Mouse (Mus musculus): ENCODE measurements around the gene Grm4. TPM values are rescaled to one million over a fixed set of nuclear protein-coding genes. Genes with fewer than 3 reads are reported as not detected.

Gene Grm4
- polyA plus RNA-seq, 2 experiments = 0.01 TPM; not detected in 1

GRCm38 (mm10) chr17:27408531-27408930 lies 112.7 kb downstream of the Grm4 start:
- TF ChIP-seq CTCF (IDR thresholded peaks at IDR 0.05; ENCODE audit: low read depth) (no peak), EP300 (IDR thresholded peaks at IDR 0.05; ENCODE audit: low read depth) (no peak)

GRCm38 (mm10) chr17:27406956-27407355 lies 114.2 kb downstream of the Grm4 start:
- TF ChIP-seq CTCF (IDR thresholded peaks at IDR 0.05; ENCODE audit: low read depth) (no peak), EP300 (IDR thresholded peaks at IDR 0.05; ENCODE audit: low read depth) (no peak)
- H3K9ac ChIP-seq (replicated peaks) = no peak overlapping the region
- no peak overlapping the region for H3K27ac ChIP-seq
- no peaks in the 10 kb centered on the region for H3K36me3 ChIP-seq (replicated peaks; ENCODE audit: control insufficient read depth, insufficient read depth, low read depth)
- ATAC-seq (ENCODE audit: insufficient read depth) (no peak), DNase-seq (ENCODE audit: low read depth in 3 of 3, low spot score in 3 of 3) (no peak)
- H3K27me3 ChIP-seq (ENCODE audit: control insufficient read depth, insufficient read depth, low read length) = no peaks in the 10 kb centered on the region
- WGBS (ENCODE audit: insufficient replicate concordance) = 77% methylated on average over 4 of the region's 4 CpGs
- H3K9me3 ChIP-seq (ENCODE audit: control insufficient read depth, low read length) = no peaks in the 10 kb centered on the region
- no peaks in the 10 kb centered on the region for H3K4me1 ChIP-seq (replicated peaks; ENCODE audit: control insufficient read depth in 2 of 2, insufficient read depth in 2 of 2, low read length in 1 of 2)
- no peak overlapping the region for H3K4me3 ChIP-seq (ENCODE audit: insufficient read depth in 1 of 2, low read depth in 2 of 2, low read length in 2 of 2)
- H3K4me2 ChIP-seq (ENCODE audit: low read depth) = no peak overlapping the region

More at GRCm38 (mm10) chr17:27408531-27408930, 112.7 kb downstream of the Grm4 start:
- Histone ChIP-seq H3K36me3 (replicated peaks; ENCODE audit: control insufficient read depth, insufficient read depth, low read depth) (no peaks in the 10 kb centered on the region), H3K4me2 (ENCODE audit: low read depth) (no peak overlapping the region), H3K27me3 (ENCODE audit: control insufficient read depth, insufficient read depth, low read length) (no peaks in the 10 kb centered on the region), H3K9me3 (ENCODE audit: control insufficient read depth, low read length) (no peaks in the 10 kb centered on the region), H3K27ac (no peak overlapping the region), H3K9ac (replicated peaks) (no peak overlapping the region), H3K4me3 (ENCODE audit: insufficient read depth in 1 of 2, low read depth in 2 of 2, low read length in 2 of 2) (no peak overlapping the region), H3K4me1 (replicated peaks; ENCODE audit: control insufficient read depth in 2 of 2, insufficient read depth in 2 of 2, low read length in 1 of 2) (no peaks in the 10 kb centered on the region)
- ATAC-seq (ENCODE audit: insufficient read depth) (no peak), DNase-seq (ENCODE audit: low read depth in 3 of 3, low spot score in 3 of 3) (no peak)
- 34% methylated on average over 5 of the region's 5 CpGs for WGBS (ENCODE audit: insufficient replicate concordance)

- H3K9ac ChIP-seq (replicated peaks) = no peak overlapping the region
- no peaks in the 10 kb centered on the region for H3K36me3 ChIP-seq (replicated peaks; ENCODE audit: control insufficient read depth, insufficient read depth, low read depth)
- H3K27ac ChIP-seq = no peak overlapping the region
- TF ChIP-seq EP300 (IDR thresholded peaks at IDR 0.05; ENCODE audit: low read depth) (no peak), CTCF (IDR thresholded peaks at IDR 0.05; ENCODE audit: low read depth) (no peak)
- H3K4me1 ChIP-seq (replicated peaks; ENCODE audit: control insufficient read depth in 2 of 2, insufficient read depth in 2 of 2, low read length in 1 of 2) = no peaks in the 10 kb centered on the region
- H3K4me2 ChIP-seq (ENCODE audit: low read depth) = no peak overlapping the region
- ATAC-seq (ENCODE audit: insufficient read depth) (no peak), DNase-seq (ENCODE audit: low read depth in 3 of 3, low spot score in 3 of 3) (no peak)
- no peaks in the 10 kb centered on the region for H3K9me3 ChIP-seq (ENCODE audit: control insufficient read depth, low read length)
- WGBS (ENCODE audit: insufficient replicate concordance) = 46% methylated on average over 19 of the region's 19 CpGs
- H3K27me3 ChIP-seq (ENCODE audit: control insufficient read depth, insufficient read depth, low read length) = no peaks in the 10 kb centered on the region
- H3K4me3 ChIP-seq (ENCODE audit: insufficient read depth in 1 of 2, low read depth in 2 of 2, low read length in 2 of 2) = no peak overlapping the region
These were observed 115.7 kb downstream of the Grm4 start for GRCm38 (mm10) chr17:27405376-27406024.

- H3K9me3 ChIP-seq (ENCODE audit: control insufficient read depth, low read length) = no peaks in the 10 kb centered on the region
- H3K27ac ChIP-seq = no peak overlapping the region
- DNase-seq (ENCODE audit: low read depth in 3 of 3, low spot score in 3 of 3) (no peak), ATAC-seq (ENCODE audit: insufficient read depth) (no peak)
- H3K4me3 ChIP-seq (ENCODE audit: insufficient read depth in 1 of 2, low read depth in 2 of 2, low read length in 2 of 2) = no peak overlapping the region
- TF ChIP-seq EP300 (IDR thresholded peaks at IDR 0.05; ENCODE audit: low read depth) = no peak
- TF ChIP-seq CTCF (IDR thresholded peaks at IDR 0.05; ENCODE audit: low read depth) = no peak
- 28% methylated on average over 13 of the region's 13 CpGs for WGBS (ENCODE audit: insufficient replicate concordance)
- no peak overlapping the region for H3K4me2 ChIP-seq (ENCODE audit: low read depth)
- no peaks in the 10 kb centered on the region for H3K4me1 ChIP-seq (replicated peaks; ENCODE audit: control insufficient read depth in 2 of 2, insufficient read depth in 2 of 2, low read length in 1 of 2)
- H3K27me3 ChIP-seq (ENCODE audit: control insufficient read depth, insufficient read depth, low read length) = no peaks in the 10 kb centered on the region
- H3K9ac ChIP-seq (replicated peaks) = no peak overlapping the region
- H3K36me3 ChIP-seq (replicated peaks; ENCODE audit: control insufficient read depth, insufficient read depth, low read depth) = no peaks in the 10 kb centered on the region
These were observed 120.0 kb downstream of the Grm4 start for GRCm38 (mm10) chr17:27401200-27401599.

GRCm38 (mm10) chr17:27393931-27394330 lies 127.3 kb downstream of the Grm4 start:
- 65% methylated on average over 5 of the region's 5 CpGs for WGBS (ENCODE audit: insufficient replicate concordance)

More at GRCm38 (mm10) chr17:27393931-27394330, 127.3 kb downstream of the Grm4 start:
- no peak overlapping the region for H3K4me2 ChIP-seq (ENCODE audit: low read depth)
- no peaks in the 10 kb centered on the region for H3K4me1 ChIP-seq (replicated peaks; ENCODE audit: control insufficient read depth in 2 of 2, insufficient read depth in 2 of 2, low read length in 1 of 2)
- ATAC-seq (ENCODE audit: insufficient read depth) = no peak
- no peaks in the 10 kb centered on the region for H3K27me3 ChIP-seq (ENCODE audit: control insufficient read depth, insufficient read depth, low read length)
- no peak for DNase-seq (ENCODE audit: low read depth in 3 of 3, low spot score in 3 of 3)
- no peak overlapping the region for H3K4me3 ChIP-seq (ENCODE audit: insufficient read depth in 1 of 2, low read depth in 2 of 2, low read length in 2 of 2)
- no peak overlapping the region for H3K9ac ChIP-seq (replicated peaks)
- H3K36me3 ChIP-seq (replicated peaks; ENCODE audit: control insufficient read depth, insufficient read depth, low read depth) = no peaks in the 10 kb centered on the region
- TF ChIP-seq CTCF (IDR thresholded peaks at IDR 0.05; ENCODE audit: low read depth) = no peak
- TF ChIP-seq EP300 (IDR thresholded peaks at IDR 0.05; ENCODE audit: low read depth) = no peak
- no peaks in the 10 kb centered on the region for H3K9me3 ChIP-seq (ENCODE audit: control insufficient read depth, low read length)
- H3K27ac ChIP-seq = no peak overlapping the region

Measured in liver, embryonic 14.5 days (tissue).